ENCODE assay signal across 28 mouse cellular contexts in the genomic region with DNA sequence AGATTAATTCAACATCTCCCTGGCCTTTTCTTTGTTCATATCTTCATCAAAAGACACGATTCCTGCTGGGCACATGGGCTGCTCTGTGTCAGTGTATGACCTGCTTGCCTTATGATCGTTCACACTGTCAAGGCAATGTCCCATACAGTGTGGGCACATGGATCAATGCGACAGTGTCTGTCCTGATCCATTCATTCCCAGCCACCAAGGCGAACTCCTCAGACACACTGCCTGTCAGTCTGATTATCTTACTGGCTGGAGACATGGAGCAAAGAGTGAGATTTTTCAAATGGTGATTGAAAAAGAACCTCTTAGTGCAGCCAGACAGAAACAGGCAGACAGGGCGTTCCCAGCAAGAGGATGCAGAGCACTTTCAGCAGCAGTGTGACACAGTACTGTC.
DNase-seq lines count a peak whose midpoint lies in the region; ATAC-seq and TF ChIP-seq lines count a peak whose summit lies in the region.
"Had no signal": no experiment of that assay in that cellular context is flagged by ENCODE, and none has a peak within 500 bp of the region (broad histone marks: within the 10 kb centered on the region; RNA-seq: fewer than 3 reads in every experiment).

No protein-coding gene starts in this region.

- no peaks in the 10 kb centered on the region for H3K36me3 ChIP-seq in embryonic facial prominence, embryonic 11.5 days (replicated peaks; ENCODE audit: control insufficient read depth, insufficient read depth, low read depth, low read length)
- no peaks in the 10 kb centered on the region for H3K36me3 ChIP-seq in embryonic facial prominence, embryonic 10.5 days (replicated peaks)
- no peaks in the 10 kb centered on the region for H3K36me3 ChIP-seq in hindbrain, postnatal 0 days (ENCODE audit: insufficient read depth, low read length)
- no peaks in the 10 kb centered on the region for H3K36me3 ChIP-seq in midbrain, embryonic 15.5 days (replicated peaks)
- H3K36me3 ChIP-seq: embryonic facial prominence, embryonic 13.5 days; heart, embryonic 13.5 days; kidney, embryonic 15.5 days; lung, embryonic 15.5 days; neural tube, embryonic 15.5 days had no signal

- TF ChIP-seq CTCF in hindbrain, postnatal 0 days (IDR thresholded peaks at IDR 0.05; ENCODE audit: low read depth) = no peak

- no peak overlapping the region for H3K9ac ChIP-seq in embryonic facial prominence, embryonic 11.5 days (replicated peaks; ENCODE audit: low read length)
- H3K9ac ChIP-seq in hindbrain, postnatal 0 days (replicated peaks; ENCODE audit: low read length) = no peak overlapping the region
- no peak overlapping the region for H3K9ac ChIP-seq in midbrain, embryonic 15.5 days
- H3K9ac ChIP-seq: embryonic facial prominence, embryonic 13.5 days; heart, embryonic 13.5 days; kidney, embryonic 15.5 days; limb, embryonic 13.5 days; lung, embryonic 15.5 days; neural tube, embryonic 15.5 days had no signal

- no peak for DNase-seq in embryonic facial prominence, embryonic 11.5 days (ENCODE audit: low spot score)
- no peak for DNase-seq in embryonic facial prominence, embryonic 10.5 days (ENCODE audit: low spot score)
- DNase-seq in Muller cell, postnatal 12 days (ENCODE audit: inconsistent ontology term) = peak; percentile 90
- no peak for DNase-seq in hindbrain, postnatal 0 days (ENCODE audit: low spot score)
- DNase-seq in heart, adult 8-10 months (ENCODE audit: low spot score) = no peak
- no peak for DNase-seq in right cerebral cortex, postnatal 10 days (ENCODE audit: low spot score in 2 of 2)
- DNase-seq: adrenal gland, postnatal 10 days; cerebellum, adult 8-10 months; cerebellum, postnatal 25 days; gastrocnemius, postnatal 14 days; heart, adult 2 months; heart, postnatal 10 days; kidney, adult 18-20 months; kidney, postnatal 25 days; right cerebral cortex, adult 18-20 months; right cerebral cortex, postnatal 4 days had no signal

- peak; percentile 82 for ATAC-seq in embryonic facial prominence, embryonic 11.5 days (replicated peaks; ENCODE audit: insufficient number of reproducible peaks, low FRiP score, low TSS enrichment, low read depth)
- ATAC-seq in hindbrain, postnatal 0 days = peak; percentile 59
- peak; percentile 76; the same call in 1 of the 2 replicates for ATAC-seq in midbrain, embryonic 15.5 days (replicated peaks)
- ATAC-seq in monocyte, adult 5-6 weeks (replicated peaks; ENCODE audit: insufficient number of reproducible peaks, low FRiP score, low TSS enrichment, poor library complexity, severe bottlenecking) = no peak

- H3K4me1 ChIP-seq in embryonic facial prominence, embryonic 11.5 days (ENCODE audit: control insufficient read depth, insufficient read depth, low read length) = no peaks in the 10 kb centered on the region
- no peaks in the 10 kb centered on the region for H3K4me1 ChIP-seq in embryonic facial prominence, embryonic 10.5 days
- no peaks in the 10 kb centered on the region for H3K4me1 ChIP-seq in hindbrain, postnatal 0 days (ENCODE audit: insufficient read depth, low read length)
- no peaks in the 10 kb centered on the region for H3K4me1 ChIP-seq in midbrain, embryonic 15.5 days
- H3K4me1 ChIP-seq: embryonic facial prominence, embryonic 13.5 days; heart, embryonic 13.5 days; kidney, embryonic 15.5 days; limb, embryonic 13.5 days; lung, embryonic 15.5 days; neural tube, embryonic 15.5 days had no signal

- H3K27ac ChIP-seq in embryonic facial prominence, embryonic 11.5 days (replicated peaks; ENCODE audit: low read depth, low read length) = no peak overlapping the region
- H3K27ac ChIP-seq in embryonic facial prominence, embryonic 10.5 days (replicated peaks) = no peak overlapping the region
- no peak overlapping the region for H3K27ac ChIP-seq in hindbrain, postnatal 0 days
- H3K27ac ChIP-seq in midbrain, embryonic 15.5 days = no peak overlapping the region
- H3K27ac ChIP-seq: embryonic facial prominence, embryonic 13.5 days; heart, adult 2 months; heart, embryonic 13.5 days; kidney, embryonic 15.5 days; limb, embryonic 13.5 days; lung, embryonic 15.5 days; neural tube, embryonic 15.5 days; stomach, postnatal 0 days had no signal

- WGBS in embryonic facial prominence, embryonic 11.5 days = 70% methylated on average over 5 of the region's 5 CpGs
- WGBS in embryonic facial prominence, embryonic 10.5 days = 73% methylated on average over 5 of the region's 5 CpGs
- WGBS in hindbrain, postnatal 0 days = 46% methylated on average over 5 of the region's 5 CpGs
- 30% methylated on average over 5 of the region's 5 CpGs for WGBS in midbrain, embryonic 15.5 days

- H3K4me3 ChIP-seq in embryonic facial prominence, embryonic 11.5 days (ENCODE audit: low read depth, low read length) = no peak overlapping the region
- H3K4me3 ChIP-seq in embryonic facial prominence, embryonic 10.5 days = no peak overlapping the region
- no peak overlapping the region for H3K4me3 ChIP-seq in hindbrain, postnatal 0 days (ENCODE audit: low read length)
- no peak overlapping the region for H3K4me3 ChIP-seq in midbrain, embryonic 15.5 days
- H3K4me3 ChIP-seq: embryonic facial prominence, embryonic 13.5 days; erythroblast, embryonic 14.5 days; heart, adult 2 months; heart, embryonic 13.5 days; kidney, embryonic 15.5 days; limb, embryonic 13.5 days; lung, embryonic 15.5 days; neural tube, embryonic 15.5 days had no signal

- no peaks in the 10 kb centered on the region for H3K9me3 ChIP-seq in embryonic facial prominence, embryonic 11.5 days (replicated peaks; ENCODE audit: control insufficient read depth, low read length)
- no peaks in the 10 kb centered on the region for H3K9me3 ChIP-seq in embryonic facial prominence, embryonic 10.5 days
- no peaks in the 10 kb centered on the region for H3K9me3 ChIP-seq in hindbrain, postnatal 0 days (ENCODE audit: low read length)
- no peaks in the 10 kb centered on the region for H3K9me3 ChIP-seq in midbrain, embryonic 15.5 days
- H3K9me3 ChIP-seq: embryonic facial prominence, embryonic 13.5 days; heart, embryonic 13.5 days; kidney, embryonic 15.5 days; limb, embryonic 13.5 days; lung, embryonic 15.5 days; neural tube, embryonic 15.5 days had no signal

- no peaks in the 10 kb centered on the region for H3K27me3 ChIP-seq in embryonic facial prominence, embryonic 11.5 days (ENCODE audit: control insufficient read depth, insufficient read depth, low read length)
- no peaks in the 10 kb centered on the region for H3K27me3 ChIP-seq in embryonic facial prominence, embryonic 10.5 days (replicated peaks; ENCODE audit: low read depth, poor library complexity, severe bottlenecking)
- H3K27me3 ChIP-seq in hindbrain, postnatal 0 days (ENCODE audit: insufficient read depth, low read length) = no peaks in the 10 kb centered on the region
- no peaks in the 10 kb centered on the region for H3K27me3 ChIP-seq in midbrain, embryonic 15.5 days (replicated peaks)
- H3K27me3 ChIP-seq: CH12.LX; embryonic facial prominence, embryonic 13.5 days; heart, embryonic 13.5 days; kidney, embryonic 15.5 days; limb, embryonic 13.5 days; lung, embryonic 15.5 days; neural tube, embryonic 15.5 days had no signal

- no peak overlapping the region for H3K4me2 ChIP-seq in embryonic facial prominence, embryonic 11.5 days (ENCODE audit: low read depth, low read length)
- H3K4me2 ChIP-seq in hindbrain, postnatal 0 days (ENCODE audit: low read depth, low read length) = no peak overlapping the region
- no peak overlapping the region for H3K4me2 ChIP-seq in midbrain, embryonic 15.5 days
- H3K4me2 ChIP-seq: embryonic facial prominence, embryonic 13.5 days; heart, embryonic 13.5 days; kidney, embryonic 15.5 days; limb, embryonic 13.5 days; liver, embryonic 11.5 days; lung, embryonic 15.5 days; neural tube, embryonic 15.5 days had no signal
